Mouse (Mus musculus): ENCODE data around the gene Cdk19.
A peak's percentile ranks its signal among the peaks of the same experiment; 100 is the strongest.
"Not testable (repeated sequence)": the region's sequence is repeated elsewhere in the genome, so short reads cannot be mapped to it uniquely, and the experiment has no call there.

Gene Cdk19

DNA sequence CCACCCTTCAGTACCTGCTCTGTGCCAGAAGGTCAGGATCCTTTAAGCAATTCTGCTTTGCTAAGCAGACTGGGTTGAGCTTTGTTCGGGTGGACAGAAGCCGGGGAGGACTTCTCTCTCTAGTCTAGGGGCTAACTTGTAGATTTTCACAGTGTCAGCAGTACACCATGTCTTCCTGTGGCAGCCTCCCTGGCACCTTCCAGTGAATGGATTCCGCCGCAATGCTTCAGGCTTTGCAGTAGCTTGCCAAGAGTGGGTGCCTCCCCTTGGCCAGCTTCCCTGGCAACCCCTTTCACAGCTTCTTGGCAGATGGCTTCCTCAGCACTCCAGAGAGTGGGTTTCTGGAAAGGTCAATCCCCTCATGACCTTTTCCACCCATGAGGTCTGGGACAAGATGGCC is 180.2 kb downstream of the Cdk19 start:
- DNase-seq (ENCODE audit: low read depth, low spot score) = no peak

DNA sequence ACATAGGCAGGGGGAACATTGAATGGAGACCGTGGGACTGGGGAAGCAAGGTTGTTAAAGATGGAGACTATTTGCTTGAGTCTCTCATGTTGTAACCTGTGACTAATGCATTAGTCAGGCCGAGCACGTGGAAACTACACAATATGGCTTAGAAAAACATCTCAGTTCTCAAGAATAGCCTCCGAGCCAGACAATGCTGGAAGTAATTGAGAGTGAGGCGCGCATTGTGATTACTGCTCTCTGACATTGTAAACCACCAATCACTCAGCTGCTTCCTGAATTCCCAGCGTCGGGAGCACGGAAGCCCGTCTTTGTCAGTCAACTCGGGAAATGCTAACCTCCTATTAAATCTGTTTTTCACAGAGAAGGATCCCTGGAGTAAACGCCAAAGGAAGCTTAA is 182.2 kb downstream of the Cdk19 start:
- DNase-seq (ENCODE audit: low read depth, low spot score) = no peak

DNA sequence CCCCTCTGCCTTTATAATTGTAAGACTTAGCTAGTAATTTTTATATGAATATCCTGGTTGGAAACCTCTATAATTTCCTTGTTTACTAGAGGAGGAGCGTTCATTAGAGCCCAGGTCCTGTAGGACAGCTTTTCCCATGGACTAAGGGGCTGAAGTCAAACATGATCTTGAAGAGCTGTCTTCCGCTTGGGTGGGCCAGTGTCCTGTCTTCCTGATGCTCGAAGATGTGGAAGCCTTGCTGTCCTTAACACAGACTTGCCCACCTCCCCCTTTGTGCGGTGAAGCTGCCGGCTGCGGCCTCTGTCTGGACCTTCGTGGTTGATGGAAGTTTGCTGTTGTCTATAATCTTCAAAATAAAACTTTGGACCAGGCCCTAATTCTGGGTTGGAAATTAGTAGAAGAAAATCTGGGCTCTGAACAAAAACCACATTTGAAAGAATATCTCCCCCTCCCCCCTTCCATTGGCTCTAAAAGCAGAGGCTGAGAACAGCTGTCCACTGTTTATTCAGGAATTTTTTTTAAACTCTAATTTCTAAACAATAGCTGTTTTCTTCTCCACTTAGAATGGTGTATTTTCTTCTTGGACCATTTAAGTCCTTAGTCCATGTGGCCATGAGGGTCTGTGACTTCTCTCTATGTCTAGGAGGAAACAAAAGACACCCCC is 184.1 kb downstream of the Cdk19 start:
- DNase-seq (ENCODE audit: low read depth, low spot score) = no peak

DNA sequence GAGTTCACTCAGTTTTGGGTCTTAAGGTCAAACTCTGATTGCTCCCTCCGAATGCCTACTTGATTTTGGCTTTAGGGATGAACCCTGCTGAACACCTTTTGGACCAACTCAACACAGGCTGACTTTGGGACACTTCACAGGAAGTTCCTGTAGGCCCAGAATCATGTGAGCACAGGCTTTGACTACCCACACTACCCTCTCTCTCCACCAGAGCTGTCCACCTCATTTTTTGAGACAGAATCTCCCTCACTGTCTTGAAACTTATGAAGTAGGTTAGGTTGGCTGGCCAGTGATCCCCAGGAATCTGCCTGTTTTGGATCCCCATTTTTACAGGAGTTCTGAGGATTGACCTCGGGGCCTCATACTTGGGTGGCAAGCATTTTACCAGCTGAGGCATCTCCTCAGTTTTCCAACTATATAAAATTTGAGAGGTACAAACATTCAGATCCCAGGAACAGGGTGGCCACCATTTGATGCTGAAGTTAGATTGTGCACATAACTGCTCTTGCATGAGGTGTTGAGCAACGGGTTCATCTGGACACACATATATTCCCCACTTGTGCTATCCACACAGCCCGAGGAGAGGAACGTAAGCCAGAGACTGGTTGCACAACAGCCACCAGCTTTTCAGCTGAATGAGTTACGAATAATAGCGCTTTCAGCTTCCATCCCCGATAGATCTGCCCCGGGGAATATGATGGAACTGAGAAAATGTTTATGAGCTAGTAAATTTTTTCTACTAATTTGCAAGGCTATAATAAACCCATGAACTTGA is 184.9 kb downstream of the Cdk19 start:
- no peak for DNase-seq (ENCODE audit: low read depth, low spot score)

DNA sequence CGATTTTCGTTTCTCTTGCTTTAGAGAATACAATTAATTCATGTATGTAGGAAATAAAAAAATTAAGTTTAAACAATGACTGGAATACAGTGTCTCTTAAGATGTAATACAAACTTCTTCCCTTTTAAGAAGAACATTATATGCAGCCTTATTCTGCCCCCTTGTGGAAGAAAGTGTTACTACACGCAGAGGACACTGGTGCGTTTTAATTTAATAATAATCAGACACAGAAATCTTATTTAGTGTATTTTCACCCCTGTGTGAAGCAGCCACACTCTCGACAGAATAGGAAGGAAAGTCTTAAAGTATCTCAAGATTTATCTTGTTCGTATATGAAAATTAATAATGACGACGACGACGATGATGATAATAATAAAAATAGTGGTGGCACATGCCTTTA is 185.6 kb downstream of the Cdk19 start:
- peak; percentile 58 for DNase-seq (ENCODE audit: low read depth, low spot score)

DNA sequence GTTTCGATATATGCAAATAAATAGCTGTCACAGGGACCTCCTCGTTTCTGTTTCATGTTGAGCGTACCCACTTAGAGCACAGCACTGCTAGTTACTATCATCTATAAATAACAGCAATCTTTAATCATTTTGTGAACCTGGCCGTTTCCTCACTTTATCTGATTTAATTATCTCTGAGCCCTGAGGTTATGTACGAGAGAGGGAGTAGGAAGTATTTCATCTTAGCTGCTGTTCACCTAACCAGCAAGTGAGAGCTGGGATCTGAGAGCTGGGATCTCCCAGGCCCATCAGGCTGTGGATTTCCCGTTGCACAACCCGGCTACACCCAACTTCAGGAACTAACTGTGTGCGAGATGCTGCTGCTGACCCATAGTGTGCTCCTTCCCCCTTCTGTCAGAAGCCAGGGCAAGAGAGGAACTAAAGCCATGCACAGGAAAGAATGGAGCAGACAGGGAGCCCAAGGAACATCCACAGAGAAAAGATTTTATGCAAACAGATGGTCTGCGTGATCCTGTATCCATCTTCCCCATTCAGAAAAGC is 186.3 kb downstream of the Cdk19 start:
- DNase-seq (ENCODE audit: low read depth, low spot score) = no peak

DNA sequence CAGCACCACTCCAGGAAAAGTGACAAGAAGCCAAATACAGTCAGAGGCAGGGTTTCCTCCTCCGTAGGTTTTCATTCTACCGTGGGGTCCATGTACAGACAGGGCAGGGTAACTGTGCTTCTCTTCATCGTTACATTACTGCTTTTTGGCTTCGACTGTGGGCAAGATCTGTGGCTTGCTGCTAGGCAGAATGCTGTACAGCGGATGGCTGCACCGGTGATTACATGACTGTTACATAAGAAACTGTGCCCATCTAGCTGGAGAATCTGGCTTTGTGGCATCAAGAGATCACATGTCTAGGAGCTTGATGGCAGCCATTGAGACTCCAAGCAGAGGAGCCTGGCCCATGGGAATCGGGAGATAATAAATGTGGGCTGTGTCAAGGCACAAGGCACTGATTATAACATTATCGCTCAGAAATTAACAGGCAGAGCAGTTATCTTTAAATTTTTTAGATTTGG is 187.0 kb downstream of the Cdk19 start:
- no peak for DNase-seq (ENCODE audit: low read depth, low spot score)

DNA sequence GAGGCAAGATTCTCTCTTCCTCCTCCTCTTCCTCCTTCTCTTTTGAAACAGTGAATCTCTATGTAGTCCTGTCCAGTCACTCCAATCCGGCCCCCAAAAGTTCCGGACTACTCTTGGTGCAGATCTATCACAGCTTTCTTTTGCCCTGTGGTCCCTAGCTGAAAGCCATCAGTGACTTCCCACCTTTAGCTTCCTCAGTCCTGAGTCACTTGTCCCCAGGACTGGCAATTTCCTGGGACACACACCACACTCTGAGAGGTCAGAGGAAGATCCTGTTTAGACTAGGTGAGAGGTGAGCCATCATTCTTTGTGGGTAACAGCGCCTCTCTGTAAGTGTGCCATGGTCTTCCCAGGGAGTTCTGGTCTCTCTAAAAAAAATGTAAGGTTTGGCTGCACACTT is 187.6 kb downstream of the Cdk19 start:
- DNase-seq (ENCODE audit: low read depth, low spot score) = no peak

DNA sequence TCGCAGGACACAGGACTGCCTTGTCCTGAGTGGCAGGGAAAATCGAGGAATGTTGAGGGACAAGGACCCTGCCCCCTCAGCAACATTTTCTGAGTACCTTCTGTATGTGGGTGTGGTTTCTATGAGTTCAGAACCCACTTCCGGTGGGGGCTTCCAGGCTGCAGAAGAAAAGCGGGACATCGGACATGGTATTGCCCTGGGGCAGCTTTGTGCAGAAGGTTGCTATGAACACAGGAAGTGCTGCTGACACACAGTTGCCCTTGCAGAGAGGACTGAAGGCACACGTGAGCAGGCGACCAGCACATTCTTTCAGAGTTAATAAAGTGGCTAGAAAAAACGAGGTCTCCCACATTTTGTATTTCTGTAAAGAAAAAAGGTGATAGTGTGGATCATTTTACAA is 188.2 kb downstream of the Cdk19 start:
- no peak for DNase-seq (ENCODE audit: low read depth, low spot score)

DNA sequence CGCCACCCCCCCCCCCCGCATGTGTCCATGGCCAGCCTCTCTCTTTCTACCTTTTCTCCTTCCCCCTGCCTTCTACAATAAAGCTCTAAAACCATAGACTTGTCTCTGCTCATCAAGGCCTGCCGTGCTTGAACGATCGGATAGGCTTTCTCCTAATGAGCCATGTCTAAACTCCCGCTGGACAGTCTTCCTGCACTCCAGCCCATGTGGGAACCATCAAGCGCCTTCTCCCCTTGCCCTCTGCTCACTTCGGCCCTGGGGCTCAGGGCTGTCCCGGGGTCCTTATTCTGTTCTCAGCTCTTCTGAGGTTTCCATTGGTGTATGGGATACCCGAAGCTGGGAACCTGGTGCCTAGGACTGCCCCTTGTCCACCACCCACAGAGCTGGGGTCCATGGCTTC is 189.3 kb downstream of the Cdk19 start:
- DNase-seq (ENCODE audit: low read depth, low spot score) = no peak

DNA sequence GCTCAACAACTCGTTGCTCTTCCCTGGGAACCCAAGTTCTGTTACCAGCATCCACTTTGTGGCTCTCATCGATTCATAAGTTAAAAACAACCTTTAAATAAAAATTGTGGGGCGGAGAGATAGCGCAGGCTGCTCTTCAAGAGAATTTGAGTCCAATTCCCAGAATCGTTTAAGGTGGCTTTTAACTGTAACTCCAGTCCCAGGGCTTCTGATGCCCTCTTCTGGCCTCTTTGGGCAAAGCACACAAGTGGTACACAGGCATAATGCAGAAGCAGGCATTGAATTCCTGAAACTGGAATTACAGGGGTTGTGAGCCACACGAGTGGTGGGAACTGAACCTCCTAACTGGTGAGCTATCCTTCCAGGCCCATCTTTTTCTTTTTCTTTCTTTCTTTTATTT is 190.3 kb downstream of the Cdk19 start:
- DNase-seq (ENCODE audit: low read depth, low spot score) = peak; percentile 9

DNA sequence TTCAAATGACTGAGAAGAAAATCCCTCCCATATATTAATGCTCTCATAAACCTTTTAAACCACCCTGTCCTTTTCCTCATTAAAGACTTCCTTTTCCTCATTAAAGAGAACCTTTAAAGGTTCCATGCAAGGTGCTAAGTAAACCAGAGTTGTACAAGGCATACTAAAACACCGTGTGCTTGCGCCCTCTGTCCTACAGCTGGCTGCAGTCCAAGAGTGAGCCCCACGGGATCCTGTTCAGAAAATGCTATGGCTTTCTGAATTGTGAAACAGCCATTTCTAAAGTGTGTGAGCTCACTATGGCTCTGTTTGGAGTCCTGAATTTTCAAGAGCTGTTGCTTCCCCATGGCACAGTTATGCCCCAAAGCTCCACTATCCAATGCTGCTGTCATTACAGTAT is 191.3 kb downstream of the Cdk19 start:
- no peak for DNase-seq (ENCODE audit: low read depth, low spot score)

DNA sequence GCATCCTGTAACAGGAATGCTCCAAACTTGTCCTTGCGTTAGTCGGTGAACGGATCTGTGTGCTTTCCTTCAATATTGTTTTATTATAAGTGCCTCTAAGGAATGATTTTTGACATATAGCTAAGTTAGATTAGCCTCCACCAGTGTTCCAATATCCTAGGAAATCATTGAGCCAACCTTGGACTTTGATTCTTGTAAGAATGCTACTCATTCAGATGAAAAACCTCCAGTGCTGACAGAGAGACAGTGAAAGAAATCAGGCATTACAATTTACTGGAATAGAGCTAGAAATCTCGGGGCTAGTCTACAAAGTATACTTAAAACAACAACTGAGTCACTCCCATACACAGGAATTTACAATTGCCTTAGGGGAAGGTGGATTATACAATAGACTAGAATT is 193.2 kb downstream of the Cdk19 start:
- not testable (repeated sequence) for DNase-seq (ENCODE audit: low read depth, low spot score)
